Mouse (Mus musculus): Measurements from ENCODE around the gene Lrrtm1. TPM values are rescaled to one million over a fixed set of nuclear protein-coding genes. Genes with fewer than 3 reads are reported as not detected.

Gene Lrrtm1
- polyA plus RNA-seq (2015; fragmentation: Nextera tagmentation; extraction: Ambion mirVana) = 4.5 and 4.7 TPM in 2 replicates

- H3K27ac ChIP-seq = no peak within 1 kb of the TSS
- H3K36me3 ChIP-seq = no peaks in the 10 kb centered on the region
- peaks cover 29% of the 10 kb centered on the region for H3K27me3 ChIP-seq (replicated peaks)
- no peaks in the 10 kb centered on the region for H3K9me3 ChIP-seq
- H3K4me2 ChIP-seq (replicated peaks) = peak within 1 kb of the TSS; percentile 93
- WGBS = under 1% methylated on average over 53 of the region's 53 CpGs
- peak within 1 kb of the TSS; percentile 42 for H3K4me3 ChIP-seq (replicated peaks)
- H3K9ac ChIP-seq = peak within 1 kb of the TSS; percentile 23
- H3K4me1 ChIP-seq (replicated peaks) = peaks cover 6% of the 10 kb centered on the region; the same call in 1 of the 2 replicates
- ATAC-seq = peak; percentile 84
Measured at GRCm38 (mm10) chr6:77242601-77243406, at the start of gene Lrrtm1. Gene Lrrtm1, plus strand, starts transcription at chr6:77242689.

GRCm38 (mm10) chr6:77196650-77197049 lies 45.8 kb upstream of the Lrrtm1 start:
- Histone ChIP-seq H3K36me3 (no peaks in the 10 kb centered on the region), H3K9ac (no peak overlapping the region), H3K4me1 (replicated peaks) (no peaks in the 10 kb centered on the region), H3K27ac (no peak overlapping the region), H3K9me3 (no peaks in the 10 kb centered on the region), H3K4me3 (replicated peaks) (no peak overlapping the region), H3K27me3 (replicated peaks) (no peaks in the 10 kb centered on the region), H3K4me2 (replicated peaks) (no peak overlapping the region)
- ATAC-seq = no peak
- WGBS = 79% methylated on average over 3 of the region's 3 CpGs

GRCm38 (mm10) chr6:77199375-77199774 lies 43.1 kb upstream of the Lrrtm1 start:
- H3K4me1 ChIP-seq (replicated peaks) = no peaks in the 10 kb centered on the region
- no peak overlapping the region for H3K4me3 ChIP-seq (replicated peaks)
- H3K9me3 ChIP-seq = no peaks in the 10 kb centered on the region
- ATAC-seq = no peak
- 80% methylated on average over 2 of the region's 2 CpGs for whole genome bisulfite sequencing
- no peak overlapping the region for H3K4me2 ChIP-seq (replicated peaks)
- no peak overlapping the region for H3K9ac ChIP-seq
- H3K27ac ChIP-seq = no peak overlapping the region
- H3K27me3 ChIP-seq (replicated peaks) = no peaks in the 10 kb centered on the region
- H3K36me3 ChIP-seq = no peaks in the 10 kb centered on the region

GRCm38 (mm10) chr6:77209183-77209582 lies 33.3 kb upstream of the Lrrtm1 start:
- no peaks in the 10 kb centered on the region for H3K27me3 ChIP-seq (replicated peaks)
- no peak overlapping the region for H3K27ac ChIP-seq
- H3K4me3 ChIP-seq (replicated peaks) = no peak overlapping the region
- H3K4me2 ChIP-seq (replicated peaks) = no peak overlapping the region
- H3K9ac ChIP-seq = no peak overlapping the region
- no peaks in the 10 kb centered on the region for H3K36me3 ChIP-seq
- no peaks in the 10 kb centered on the region for H3K9me3 ChIP-seq
- no peaks in the 10 kb centered on the region for H3K4me1 ChIP-seq (replicated peaks)
- WGBS = 76% methylated on average over 1 of the region's 1 CpGs
- no peak for ATAC-seq

GRCm38 (mm10) chr6:77209929-77210328 lies 32.6 kb upstream of the Lrrtm1 start:
- H3K4me1 ChIP-seq (replicated peaks) = no peaks in the 10 kb centered on the region
- no peaks in the 10 kb centered on the region for H3K9me3 ChIP-seq
- WGBS = 64% methylated on average over 3 of the region's 3 CpGs
- H3K27me3 ChIP-seq (replicated peaks) = no peaks in the 10 kb centered on the region
- H3K4me3 ChIP-seq (replicated peaks) = no peak overlapping the region
- no peak overlapping the region for H3K9ac ChIP-seq
- no peaks in the 10 kb centered on the region for H3K36me3 ChIP-seq
- no peak for ATAC-seq
- no peak overlapping the region for H3K4me2 ChIP-seq (replicated peaks)
- H3K27ac ChIP-seq = no peak overlapping the region

GRCm38 (mm10) chr6:77213757-77214409 lies 28.6 kb upstream of the Lrrtm1 start:
- Histone ChIP-seq H3K36me3 (no peaks in the 10 kb centered on the region), H3K27me3 (replicated peaks) (no peaks in the 10 kb centered on the region), H3K27ac (no peak overlapping the region), H3K4me2 (replicated peaks) (no peak overlapping the region), H3K9me3 (no peaks in the 10 kb centered on the region), H3K4me1 (replicated peaks) (no peaks in the 10 kb centered on the region), H3K9ac (no peak overlapping the region), H3K4me3 (replicated peaks) (no peak overlapping the region)
- 7% methylated on average over 3 of the region's 3 CpGs for WGBS
- no peak for ATAC-seq

GRCm38 (mm10) chr6:77215322-77215721 lies 27.2 kb upstream of the Lrrtm1 start:
- Histone ChIP-seq H3K4me2 (replicated peaks) (no peak overlapping the region), H3K27me3 (replicated peaks) (no peaks in the 10 kb centered on the region), H3K4me3 (replicated peaks) (no peak overlapping the region), H3K9ac (no peak overlapping the region), H3K27ac (no peak overlapping the region), H3K4me1 (replicated peaks) (no peaks in the 10 kb centered on the region), H3K36me3 (no peaks in the 10 kb centered on the region), H3K9me3 (no peaks in the 10 kb centered on the region)
- ATAC-seq = no peak
- WGBS = 53% methylated on average over 4 of the region's 4 CpGs

- Histone ChIP-seq H3K27ac (no peak overlapping the region), H3K4me1 (replicated peaks) (no peaks in the 10 kb centered on the region)
- ATAC-seq = no peak
Measured at GRCm38 (mm10) chr6:77218875-77219274, 23.6 kb upstream of the Lrrtm1 start.

GRCm38 (mm10) chr6:77220776-77221175 lies 21.7 kb upstream of the Lrrtm1 start:
- Histone ChIP-seq H3K27ac (no peak overlapping the region), H3K9me3 (no peaks in the 10 kb centered on the region), H3K4me1 (replicated peaks) (no peaks in the 10 kb centered on the region), H3K4me2 (replicated peaks) (no peak overlapping the region), H3K27me3 (replicated peaks) (no peaks in the 10 kb centered on the region), H3K36me3 (no peaks in the 10 kb centered on the region), H3K9ac (no peak overlapping the region), H3K4me3 (replicated peaks) (no peak overlapping the region)
- WGBS = 88% methylated on average over 4 of the region's 4 CpGs
- no peak for ATAC-seq

More at GRCm38 (mm10) chr6:77218875-77219274, 23.6 kb upstream of the Lrrtm1 start:
- Histone ChIP-seq H3K9me3 (no peaks in the 10 kb centered on the region), H3K36me3 (no peaks in the 10 kb centered on the region), H3K4me2 (replicated peaks) (no peak overlapping the region), H3K4me3 (replicated peaks) (no peak overlapping the region), H3K9ac (no peak overlapping the region), H3K27me3 (replicated peaks) (no peaks in the 10 kb centered on the region)

- ATAC-seq = no peak
- 71% methylated on average over 16 of the region's 16 CpGs for WGBS
- H3K27me3 ChIP-seq (replicated peaks) = no peaks in the 10 kb centered on the region
- H3K36me3 ChIP-seq = no peaks in the 10 kb centered on the region
- no peak overlapping the region for H3K4me3 ChIP-seq (replicated peaks)
- no peaks in the 10 kb centered on the region for H3K9me3 ChIP-seq
- H3K4me1 ChIP-seq (replicated peaks) = no peaks in the 10 kb centered on the region
- H3K9ac ChIP-seq = no peak overlapping the region
- H3K4me2 ChIP-seq (replicated peaks) = no peak overlapping the region
- H3K27ac ChIP-seq = no peak overlapping the region
Measured at GRCm38 (mm10) chr6:77222849-77223638, 19.4 kb upstream of the Lrrtm1 start.

- Histone ChIP-seq H3K9me3 (no peaks in the 10 kb centered on the region), H3K4me3 (replicated peaks) (no peak overlapping the region), H3K4me2 (replicated peaks) (no peak overlapping the region), H3K4me1 (replicated peaks) (peaks cover 6% of the 10 kb centered on the region; the same call in 1 of the 2 replicates), H3K27ac (no peak overlapping the region), H3K9ac (no peak overlapping the region), H3K36me3 (no peaks in the 10 kb centered on the region), H3K27me3 (replicated peaks) (peaks cover 26% of the 10 kb centered on the region)
- 4% methylated on average over 1 of the region's 1 CpGs for WGBS
- ATAC-seq = no peak
Measured at GRCm38 (mm10) chr6:77240426-77240825, 2.1 kb upstream of the Lrrtm1 start.

- H3K4me2 ChIP-seq (replicated peaks) = peak overlapping the region; percentile 93
- peaks cover 29% of the 10 kb centered on the region for H3K27me3 ChIP-seq (replicated peaks)
- no peak overlapping the region for H3K27ac ChIP-seq
- WGBS = under 1% methylated on average over 43 of the region's 43 CpGs
- H3K4me3 ChIP-seq (replicated peaks) = peak overlapping the region; percentile 42
- H3K4me1 ChIP-seq (replicated peaks) = peaks cover 6% of the 10 kb centered on the region; the same call in 1 of the 2 replicates
- no peaks in the 10 kb centered on the region for H3K9me3 ChIP-seq
- peak; percentile 70 for ATAC-seq
- H3K9ac ChIP-seq = peak overlapping the region; percentile 23; the same call in 1 of the 2 replicates
- H3K36me3 ChIP-seq = no peaks in the 10 kb centered on the region
Measured at GRCm38 (mm10) chr6:77243541-77244231, 1.2 kb downstream of the Lrrtm1 start.
